Mouse (Mus musculus): Measurements from ENCODE around the gene Srpk2. TPM values are rescaled to one million over a fixed set of nuclear protein-coding genes. Genes with fewer than 3 reads are reported as not detected.

Srpk2 gene
- polyA plus RNA-seq, 1 experiment, result 33.0 TPM

- Histone ChIP-seq H3K4me3 (ENCODE audit: insufficient read depth, low read length) (peak overlapping the region; percentile 98), H3K27ac (ENCODE audit: insufficient read depth, low read depth, low read length) (no peak overlapping the region), H3K4me1 (ENCODE audit: control insufficient read depth, insufficient read depth, low read length) (peaks cover 14% of the 10 kb centered on the region)
- TF ChIP-seq POLR2A (IDR thresholded peaks at IDR 0.05; ENCODE audit: borderline replicate concordance, low read depth, low read length) (no peak), CTCF (IDR thresholded peaks at IDR 0.05; ENCODE audit: low read depth, low read length) (peak; percentile 22; the same call in 1 of the 2 replicates)
Observed at GRCm38 (mm10) chr5:23674829-23675498, 9.5 kb downstream of the Srpk2 start.

GRCm38 (mm10) chr5:23672136-23672535 is 12.3 kb downstream of the Srpk2 start:
- no peak overlapping the region for H3K4me3 ChIP-seq (ENCODE audit: insufficient read depth, low read length)
- H3K4me1 ChIP-seq (ENCODE audit: control insufficient read depth, insufficient read depth, low read length), result peaks cover 9% of the 10 kb centered on the region; the same call in 1 of the 2 replicates
- no peak overlapping the region for H3K27ac ChIP-seq (ENCODE audit: insufficient read depth, low read depth, low read length)
- TF ChIP-seq POLR2A (IDR thresholded peaks at IDR 0.05; ENCODE audit: borderline replicate concordance, low read depth, low read length) (no peak), CTCF (IDR thresholded peaks at IDR 0.05; ENCODE audit: low read depth, low read length) (no peak)

GRCm38 (mm10) chr5:23670880-23671279 is 13.5 kb downstream of the Srpk2 start:
- H3K4me3 ChIP-seq (ENCODE audit: insufficient read depth, low read length), result no peak overlapping the region
- TF ChIP-seq CTCF (IDR thresholded peaks at IDR 0.05; ENCODE audit: low read depth, low read length) (no peak), POLR2A (IDR thresholded peaks at IDR 0.05; ENCODE audit: borderline replicate concordance, low read depth, low read length) (no peak)
- peaks cover 10% of the 10 kb centered on the region for H3K4me1 ChIP-seq (ENCODE audit: control insufficient read depth, insufficient read depth, low read length)
- H3K27ac ChIP-seq (ENCODE audit: insufficient read depth, low read depth, low read length), result no peak overlapping the region

GRCm38 (mm10) chr5:23665906-23666305 is 18.5 kb downstream of the Srpk2 start:
- TF ChIP-seq POLR2A (IDR thresholded peaks at IDR 0.05; ENCODE audit: borderline replicate concordance, low read depth, low read length) (no peak), CTCF (IDR thresholded peaks at IDR 0.05; ENCODE audit: low read depth, low read length) (no peak)
- Histone ChIP-seq H3K27ac (ENCODE audit: insufficient read depth, low read depth, low read length) (no peak overlapping the region), H3K4me1 (ENCODE audit: control insufficient read depth, insufficient read depth, low read length) (peaks cover 6% of the 10 kb centered on the region), H3K4me3 (ENCODE audit: insufficient read depth, low read length) (no peak overlapping the region)

GRCm38 (mm10) chr5:23661191-23661590 is 23.2 kb downstream of the Srpk2 start:
- no peak overlapping the region for H3K27ac ChIP-seq (ENCODE audit: insufficient read depth, low read depth, low read length)
- TF ChIP-seq CTCF (IDR thresholded peaks at IDR 0.05; ENCODE audit: low read depth, low read length) (no peak), POLR2A (IDR thresholded peaks at IDR 0.05; ENCODE audit: borderline replicate concordance, low read depth, low read length) (no peak)
- H3K4me3 ChIP-seq (ENCODE audit: insufficient read depth, low read length), result no peak overlapping the region
- H3K4me1 ChIP-seq (ENCODE audit: control insufficient read depth, insufficient read depth, low read length), result no peaks in the 10 kb centered on the region

GRCm38 (mm10) chr5:23658017-23658416 is 26.4 kb downstream of the Srpk2 start:
- H3K4me1 ChIP-seq (ENCODE audit: control insufficient read depth, insufficient read depth, low read length), result no peaks in the 10 kb centered on the region
- TF ChIP-seq CTCF (IDR thresholded peaks at IDR 0.05; ENCODE audit: low read depth, low read length) (no peak), POLR2A (IDR thresholded peaks at IDR 0.05; ENCODE audit: borderline replicate concordance, low read depth, low read length) (no peak)
- no peak overlapping the region for H3K27ac ChIP-seq (ENCODE audit: insufficient read depth, low read depth, low read length)
- H3K4me3 ChIP-seq (ENCODE audit: insufficient read depth, low read length), result no peak overlapping the region

- H3K27ac ChIP-seq (ENCODE audit: insufficient read depth, low read depth, low read length), result no peak overlapping the region
Observed at GRCm38 (mm10) chr5:23656590-23656989, 27.8 kb downstream of the Srpk2 start.

GRCm38 (mm10) chr5:23655030-23655429 is 29.4 kb downstream of the Srpk2 start:
- no peak overlapping the region for H3K4me3 ChIP-seq (ENCODE audit: insufficient read depth, low read length)
- no peak overlapping the region for H3K27ac ChIP-seq (ENCODE audit: insufficient read depth, low read depth, low read length)
- TF ChIP-seq POLR2A (IDR thresholded peaks at IDR 0.05; ENCODE audit: borderline replicate concordance, low read depth, low read length), result no peak
- TF ChIP-seq CTCF (IDR thresholded peaks at IDR 0.05; ENCODE audit: low read depth, low read length), result no peak
- H3K4me1 ChIP-seq (ENCODE audit: control insufficient read depth, insufficient read depth, low read length), result peaks cover 4% of the 10 kb centered on the region

More at GRCm38 (mm10) chr5:23656590-23656989, 27.8 kb downstream of the Srpk2 start:
- TF ChIP-seq CTCF (IDR thresholded peaks at IDR 0.05; ENCODE audit: low read depth, low read length) (no peak), POLR2A (IDR thresholded peaks at IDR 0.05; ENCODE audit: borderline replicate concordance, low read depth, low read length) (no peak)
- Histone ChIP-seq H3K4me1 (ENCODE audit: control insufficient read depth, insufficient read depth, low read length) (no peaks in the 10 kb centered on the region), H3K4me3 (ENCODE audit: insufficient read depth, low read length) (no peak overlapping the region)

GRCm38 (mm10) chr5:23652326-23652725 is 32.1 kb downstream of the Srpk2 start:
- H3K4me3 ChIP-seq (ENCODE audit: insufficient read depth, low read length), result no peak overlapping the region
- peaks cover 4% of the 10 kb centered on the region for H3K4me1 ChIP-seq (ENCODE audit: control insufficient read depth, insufficient read depth, low read length)
- no peak overlapping the region for H3K27ac ChIP-seq (ENCODE audit: insufficient read depth, low read depth, low read length)
- TF ChIP-seq CTCF (IDR thresholded peaks at IDR 0.05; ENCODE audit: low read depth, low read length) (no peak), POLR2A (IDR thresholded peaks at IDR 0.05; ENCODE audit: borderline replicate concordance, low read depth, low read length) (no peak)

GRCm38 (mm10) chr5:23651786-23652185 is 32.6 kb downstream of the Srpk2 start:
- Histone ChIP-seq H3K4me3 (ENCODE audit: insufficient read depth, low read length) (no peak overlapping the region), H3K27ac (ENCODE audit: insufficient read depth, low read depth, low read length) (no peak overlapping the region), H3K4me1 (ENCODE audit: control insufficient read depth, insufficient read depth, low read length) (peaks cover 4% of the 10 kb centered on the region)
- TF ChIP-seq POLR2A (IDR thresholded peaks at IDR 0.05; ENCODE audit: borderline replicate concordance, low read depth, low read length) (no peak), CTCF (IDR thresholded peaks at IDR 0.05; ENCODE audit: low read depth, low read length) (no peak)

Data from bone marrow macrophage, adult 2 months (primary cell).